Mouse (Mus musculus) testis, postnatal 14 days (tissue): ENCODE data around the gene Mafk.
A peak's percentile ranks its signal among the peaks of the same experiment; 100 is the strongest.

Experiments used
- DNase-seq: peaks from one replicate; pipeline ENCODE4 v3.0.0; 2021; ENCODE audit warnings: low spot score

Mafk gene

DNA sequence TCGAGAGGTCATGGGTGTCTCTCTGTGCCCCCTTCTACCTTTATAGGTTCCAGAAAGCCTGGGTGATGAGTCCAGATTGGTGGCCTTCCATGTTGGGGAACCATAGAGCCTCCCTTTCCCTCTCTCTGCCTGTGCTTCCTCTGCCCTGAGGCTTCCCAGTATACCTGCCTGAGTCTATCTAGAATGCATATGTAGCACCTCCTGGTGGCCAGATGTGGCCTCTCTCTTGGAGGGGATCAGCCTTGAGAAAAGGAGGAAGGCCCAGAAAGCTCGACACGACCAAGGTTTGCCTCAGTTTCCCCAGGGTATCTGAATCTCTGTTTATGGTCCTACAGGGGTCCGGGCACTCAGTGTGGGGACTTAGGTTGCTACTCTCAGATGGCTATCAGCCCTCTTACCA, 27.5 kb downstream of the Mafk start:
- DNase-seq: no peak

DNA sequence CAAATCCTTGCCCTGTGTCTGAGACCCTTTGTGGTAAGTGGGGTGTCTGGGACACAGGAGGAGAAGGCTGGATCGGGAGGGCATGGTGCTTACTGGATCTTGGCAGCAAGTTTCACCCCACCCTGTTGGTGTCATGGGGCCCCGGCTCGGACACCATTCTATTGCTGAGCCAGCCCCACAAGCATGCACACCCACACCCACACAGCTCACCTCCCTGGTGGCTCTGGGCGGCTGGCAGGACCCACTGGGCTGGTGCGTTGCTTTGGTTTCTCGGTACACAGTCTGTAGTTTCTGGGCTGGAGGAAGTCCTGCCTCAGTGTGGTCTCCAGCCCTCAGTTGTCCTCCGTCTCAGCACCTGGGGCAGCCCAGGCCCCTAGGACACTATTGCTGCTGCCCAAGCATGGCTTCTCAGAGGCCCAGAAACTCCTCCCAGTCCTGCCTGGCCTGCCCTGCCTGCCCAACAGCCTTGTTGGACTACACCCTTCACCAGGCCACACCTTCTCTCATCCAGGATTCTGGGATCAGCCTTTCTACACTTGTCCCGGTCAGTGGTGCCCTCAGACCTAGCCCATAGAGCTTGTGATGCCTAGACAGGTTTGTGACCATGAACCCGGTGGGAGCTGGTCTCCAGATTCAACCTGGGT, 28.3 kb downstream of the Mafk start, which contains the start of gene Tmem184a:
Tmem184a (minus strand) TSS at position 380 of the 644 bp plus-strand sequence.
- no peak for DNase-seq

DNA sequence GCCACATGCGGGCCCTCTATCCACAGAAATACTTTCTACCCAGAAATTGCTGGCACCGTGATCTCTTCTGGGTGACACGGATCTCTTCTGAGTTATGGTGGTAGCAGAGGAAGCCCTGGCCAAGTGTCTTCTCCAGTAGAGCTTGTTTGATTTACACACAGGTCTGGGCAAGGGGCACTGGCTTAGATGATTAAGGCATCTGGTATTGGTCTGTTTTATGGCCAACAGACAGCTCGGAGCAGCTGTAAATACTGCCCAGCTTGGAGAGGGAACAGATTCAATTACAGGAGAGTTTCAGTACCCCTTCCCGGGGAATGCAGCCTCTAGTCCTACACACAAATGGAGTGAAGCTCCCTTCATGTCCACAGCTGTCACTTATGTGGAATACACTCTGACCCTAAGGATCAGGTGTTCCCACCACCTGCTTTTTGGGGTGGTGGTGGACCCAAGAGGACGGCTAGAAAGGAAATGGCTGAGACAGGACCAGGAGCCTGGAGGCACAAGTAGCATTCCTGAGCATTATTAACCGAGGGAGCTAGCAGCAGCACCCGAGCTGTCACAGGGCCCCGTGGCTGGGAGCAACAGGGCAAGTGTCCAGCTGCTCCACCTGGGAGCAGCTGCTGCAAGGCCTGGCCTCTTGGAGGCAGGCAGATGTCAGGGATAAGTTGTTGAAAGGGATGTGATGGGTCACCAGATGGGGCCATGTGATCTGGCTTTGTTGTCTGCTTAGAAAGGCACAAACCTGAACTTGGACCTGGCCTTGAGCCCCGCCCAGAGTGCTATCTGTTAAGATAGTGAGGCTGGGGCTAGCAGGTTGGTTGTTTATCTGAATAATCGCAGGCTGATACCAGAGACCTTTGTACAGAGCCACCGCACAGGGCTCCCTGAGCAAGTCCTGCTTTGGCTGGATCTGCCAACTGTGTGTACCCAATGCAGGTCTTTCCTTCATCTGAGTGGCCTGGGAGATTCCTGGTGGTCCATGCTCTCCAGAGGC, 30.4 kb downstream of the Mafk start:
- DNase-seq: no peak

DNA sequence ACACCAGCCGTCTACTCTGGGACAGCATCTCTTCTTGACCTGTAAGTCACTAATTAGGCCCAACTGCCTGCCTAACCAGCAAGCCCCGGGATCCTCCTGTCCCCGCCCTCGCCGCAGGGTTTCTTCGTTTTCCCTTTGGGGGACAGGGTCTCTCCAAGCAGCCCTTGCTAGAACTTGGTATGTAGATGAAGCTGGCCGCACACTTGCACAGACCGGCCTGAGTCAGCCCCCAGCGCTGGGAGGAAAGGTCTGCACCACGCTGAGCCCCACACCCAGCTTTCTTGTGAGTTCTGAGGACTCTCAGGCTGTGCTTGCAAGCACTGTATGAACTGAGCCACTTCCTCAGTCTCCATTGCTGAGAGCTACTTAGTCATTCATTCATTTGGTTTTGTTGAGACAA, 33.2 kb downstream of the Mafk start:
- DNase-seq: no peak

DNA sequence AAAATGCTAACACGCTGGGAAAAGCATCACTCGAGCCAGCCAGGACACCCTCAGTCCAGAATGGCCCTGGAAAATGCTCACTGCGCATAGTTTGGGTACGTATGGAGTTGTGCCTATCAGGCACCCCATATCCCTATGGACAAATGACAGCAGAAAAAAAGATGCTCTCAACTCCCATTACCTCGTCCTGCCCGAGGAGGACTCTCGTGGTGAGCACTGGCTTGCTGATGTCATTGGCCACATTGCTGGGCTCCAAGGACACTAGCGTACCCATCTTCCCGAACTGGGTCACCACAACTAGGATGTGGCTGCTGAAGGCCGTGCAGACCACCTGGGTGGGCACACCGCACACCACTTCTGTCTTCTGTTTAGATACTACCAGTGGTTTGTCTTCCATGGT, 34.6 kb downstream of the Mafk start:
- DNase-seq: no peak

DNA sequence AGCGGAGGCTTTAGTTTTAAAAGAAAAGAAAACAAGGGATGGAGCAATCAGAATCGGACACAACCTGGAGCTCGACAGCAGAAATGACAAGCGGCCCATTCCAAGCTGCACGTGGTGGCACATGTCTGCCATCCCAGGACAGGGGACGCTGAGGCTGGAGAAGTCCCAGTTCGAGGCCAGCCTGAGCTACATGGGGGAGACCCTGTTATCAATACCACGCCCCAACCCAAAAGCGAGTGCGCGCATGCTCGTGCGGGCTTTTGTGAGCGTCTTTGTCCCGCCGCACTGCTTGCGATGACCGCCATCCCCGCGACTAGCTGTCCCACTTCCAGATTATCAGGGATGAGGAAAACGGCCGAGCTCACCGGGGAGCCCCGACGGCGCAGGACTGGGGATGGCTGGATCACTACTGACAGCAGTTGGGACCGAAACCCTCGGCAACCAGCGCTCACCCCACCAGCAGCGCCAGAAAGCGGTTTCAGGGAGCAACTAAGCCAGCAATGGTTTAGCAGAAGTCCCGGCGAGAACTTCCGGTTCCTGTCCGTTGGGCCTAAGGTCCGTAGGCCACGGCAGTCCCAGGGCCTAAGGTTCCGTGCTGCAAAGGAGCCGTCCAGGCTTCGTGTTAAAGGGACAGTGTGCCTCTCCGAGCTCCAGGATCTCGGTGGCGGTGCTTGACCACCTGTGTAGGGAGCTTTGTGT, 35.2 kb downstream of the Mafk start, which contains the start of the genes Gm26938 and Psmg3:
Gm26938 (minus strand) TSS at position 51 of the 699 bp plus-strand sequence.
Psmg3 (minus strand) TSS at position 529 of the 699 bp plus-strand sequence.
- peak; percentile 87 for DNase-seq

DNA sequence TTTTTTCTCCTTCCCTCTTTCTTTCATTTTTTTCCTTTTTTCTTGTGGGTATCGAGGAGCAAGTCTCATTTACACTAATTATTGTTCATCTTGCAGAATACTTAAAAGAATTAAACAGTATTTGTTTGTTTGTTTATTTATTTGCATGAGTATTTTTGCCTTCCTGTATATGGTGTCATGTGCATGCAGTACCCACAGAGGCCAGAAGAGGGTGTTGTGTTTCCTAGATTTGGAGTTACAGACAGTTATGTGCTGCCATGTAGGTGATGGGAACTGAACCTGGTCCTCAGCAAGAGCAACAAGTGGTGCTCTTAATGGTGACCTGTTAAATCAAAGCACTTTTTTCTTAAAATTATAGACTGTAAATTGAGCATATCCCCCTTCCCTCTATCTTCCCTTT, 36.3 kb downstream of the Mafk start:
- no peak for DNase-seq

DNA sequence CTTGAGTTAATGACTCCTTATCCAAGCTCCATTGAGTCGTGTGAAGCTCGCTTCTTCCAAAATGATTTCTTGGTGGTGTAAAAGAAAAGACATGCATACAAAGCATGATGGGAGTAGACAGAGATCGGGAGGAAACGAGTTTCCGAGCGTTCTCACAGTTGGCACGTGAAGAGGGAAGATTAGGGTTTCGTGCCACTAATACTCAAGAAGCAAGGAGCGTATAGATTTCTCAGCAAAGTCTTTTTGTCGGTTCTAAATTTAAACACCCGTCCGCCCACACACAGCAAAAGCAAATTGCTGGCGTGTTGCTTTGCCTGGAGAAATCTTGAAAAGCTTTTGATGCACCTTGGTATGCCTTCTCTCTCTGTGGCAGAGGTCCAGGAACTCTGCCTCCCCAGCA, 38.1 kb downstream of the Mafk start:
- DNase-seq: no peak

DNA sequence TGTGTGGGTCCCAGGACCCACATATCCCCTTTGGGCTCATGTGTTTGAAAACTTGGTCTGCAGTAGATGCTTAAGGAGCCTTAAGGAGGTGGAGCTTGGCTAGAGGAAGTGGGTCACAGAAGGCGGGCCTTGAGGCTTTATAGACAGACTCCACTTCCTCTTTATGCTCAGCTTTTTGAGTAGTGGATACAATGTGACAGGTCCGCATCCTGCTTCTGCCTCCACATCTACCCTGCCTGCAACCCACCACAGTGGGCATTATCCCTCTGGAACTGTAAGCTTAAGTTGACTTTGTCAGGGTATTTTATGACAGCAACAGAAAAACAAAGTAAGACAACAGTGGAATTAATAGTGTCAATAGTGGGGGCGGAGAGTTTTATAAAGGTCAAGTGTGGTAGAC, 39.4 kb downstream of the Mafk start:
- DNase-seq: no peak

DNA sequence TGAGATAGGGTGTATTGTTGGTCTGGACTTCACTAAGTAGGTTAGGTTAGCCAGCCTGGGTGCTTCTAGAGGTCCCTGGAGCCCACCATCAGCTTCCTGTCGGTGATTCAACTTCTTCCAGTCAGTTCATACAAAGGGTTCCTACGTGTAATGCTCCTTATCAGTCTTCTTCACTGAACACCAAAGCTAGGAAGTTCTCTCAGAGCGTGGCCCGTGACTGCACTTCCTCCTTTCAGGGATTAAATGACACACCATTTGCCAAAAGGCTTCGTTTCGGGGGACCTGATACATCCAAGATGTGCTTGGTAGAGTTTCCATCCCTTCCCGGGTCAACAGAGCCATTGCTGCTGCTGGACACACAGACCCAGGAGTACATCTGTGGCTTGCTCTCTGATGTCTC, 40.8 kb downstream of the Mafk start:
- DNase-seq: no peak

DNA sequence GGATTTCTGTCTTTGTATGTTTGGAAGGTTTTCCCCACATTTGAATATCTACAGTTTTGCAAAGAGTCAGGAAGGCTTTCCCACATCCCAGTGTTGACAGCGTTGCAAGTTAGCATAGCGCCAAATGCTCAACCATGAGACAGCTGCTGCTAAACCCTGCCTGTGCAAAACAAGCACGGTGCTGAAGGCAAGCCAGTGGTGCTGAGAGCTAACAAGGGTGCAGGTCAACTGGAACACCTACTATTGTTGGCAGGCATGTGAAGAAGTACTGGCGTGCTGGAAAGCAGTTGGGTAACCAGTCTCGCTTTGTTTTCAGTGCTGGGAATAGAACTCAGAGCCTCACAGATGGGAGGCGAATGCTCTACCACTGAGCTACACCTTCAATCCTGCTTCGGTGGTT, 44.4 kb downstream of the Mafk start:
- DNase-seq: no peak

DNA sequence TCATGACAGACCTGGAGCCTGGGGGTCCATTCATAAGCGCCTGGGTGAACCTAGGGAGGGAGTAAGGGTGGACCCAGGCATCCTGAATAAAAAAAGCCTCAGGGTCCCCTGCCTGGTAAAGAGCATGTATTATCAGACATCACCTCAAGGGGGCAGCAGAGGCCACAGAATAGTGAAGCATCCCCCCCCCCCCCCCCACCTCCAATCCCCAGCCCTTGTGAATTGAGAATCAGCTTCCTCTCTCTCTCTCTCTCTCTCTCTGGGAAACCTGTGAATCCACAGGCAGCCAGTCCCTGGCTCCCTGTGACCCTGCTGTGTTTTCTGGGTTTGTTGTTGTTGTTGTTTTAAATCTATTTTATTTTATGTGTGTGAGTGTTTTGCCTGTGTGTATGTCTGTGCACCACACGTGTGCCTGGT, 47.2 kb downstream of the Mafk start:
- DNase-seq: peak; percentile 49

DNA sequence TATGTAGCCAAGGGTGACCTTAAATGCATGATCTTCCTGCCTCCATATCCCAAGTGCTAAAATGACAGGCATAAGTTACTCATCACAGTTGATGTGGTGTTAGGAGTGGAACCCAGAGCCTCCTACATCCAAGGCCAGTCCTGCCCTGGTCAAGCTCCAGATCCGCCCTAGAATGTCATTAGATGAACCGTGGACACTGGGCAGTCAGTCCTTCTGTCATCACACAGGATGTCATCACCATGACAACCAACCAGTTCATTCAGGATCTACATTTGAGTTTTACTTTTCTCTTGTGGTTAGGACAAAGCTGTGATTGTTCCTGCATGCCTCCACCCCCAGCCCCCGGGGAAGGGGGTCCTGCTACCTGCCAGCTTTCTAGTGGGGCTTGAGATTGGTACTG, 47.8 kb downstream of the Mafk start:
- DNase-seq: no peak

DNA sequence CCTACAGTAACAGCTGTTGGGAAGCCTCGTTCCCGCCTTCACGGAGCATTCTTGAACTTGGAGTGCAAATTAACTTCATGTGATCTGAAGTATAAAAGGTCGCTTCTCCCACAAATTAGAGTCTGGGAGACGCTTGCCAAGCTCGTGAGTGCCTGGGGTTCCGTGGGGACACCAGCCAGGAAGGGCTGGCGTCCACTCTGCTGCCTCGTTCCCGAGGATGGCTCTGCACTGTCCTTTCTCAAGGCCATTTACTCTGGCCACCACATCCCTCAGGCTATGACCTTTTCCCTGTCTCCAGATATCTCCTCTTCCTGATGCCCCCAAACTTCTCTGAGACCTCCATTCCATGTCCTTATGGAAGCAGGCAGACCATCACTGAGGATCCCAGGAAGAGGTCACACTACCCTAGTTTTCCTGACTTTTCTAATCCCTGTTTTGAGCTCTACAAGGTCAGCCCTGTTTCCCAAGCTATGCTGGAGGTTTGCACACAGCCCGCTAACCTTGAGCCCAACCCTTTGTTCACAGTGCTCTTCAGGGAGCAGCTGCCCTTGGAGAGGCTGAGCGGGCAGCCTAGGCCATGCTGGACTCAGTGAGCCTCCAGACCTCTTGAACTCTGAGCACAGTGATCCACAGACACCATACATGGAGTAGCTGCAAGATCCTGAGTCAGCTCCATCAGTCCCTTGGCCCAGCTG, 58.5 kb downstream of the Mafk start:
- peak; percentile 38 for DNase-seq
